Mouse (Mus musculus) ovary, postnatal 36 days (tissue): ENCODE data around the gene Hist4h4.
"Not testable (repeated sequence)": the region's sequence is repeated elsewhere in the genome, so short reads cannot be mapped to it uniquely, and the experiment has no call there.

Experiments
- DNase-seq: peaks from one replicate; pipeline ENCODE4 v3.0.0; 2022; ENCODE audit warnings: low spot score, mixed read lengths

Hist4h4 gene

GRCm38 (mm10) chr6:136815381-136815780 lies 11.2 kb upstream of the Hist4h4 start:
- DNase-seq, result no peak

- no peak for DNase-seq
These were observed 8.9 kb upstream of the Hist4h4 start for GRCm38 (mm10) chr6:136813117-136813516.

GRCm38 (mm10) chr6:136811196-136811595 lies 7.0 kb upstream of the Hist4h4 start:
- DNase-seq, result no peak

GRCm38 (mm10) chr6:136809673-136810072 lies 5.5 kb upstream of the Hist4h4 start:
- no peak for DNase-seq

GRCm38 (mm10) chr6:136809077-136809476 lies 4.9 kb upstream of the Hist4h4 start:
- no peak for DNase-seq

GRCm38 (mm10) chr6:136808631-136809046 lies 4.4 kb upstream of the Hist4h4 start:
- no peak for DNase-seq

- peak; percentile 99 for DNase-seq
These were observed 3.8 kb upstream of the Hist4h4 start, which contains the start of gene H2afj for GRCm38 (mm10) chr6:136808014-136808417. Gene H2afj, plus strand, starts transcription at chr6:136808244.

- no peak for DNase-seq
These were observed 3.3 kb upstream of the Hist4h4 start for GRCm38 (mm10) chr6:136807395-136808013.

- DNase-seq, result no peak
These were observed 2.6 kb upstream of the Hist4h4 start for GRCm38 (mm10) chr6:136806819-136807218.

GRCm38 (mm10) chr6:136805409-136805775 lies 1.2 kb upstream of the Hist4h4 start:
- DNase-seq, result no peak

- no peak for DNase-seq
These were observed 642 bp upstream of the Hist4h4 start for GRCm38 (mm10) chr6:136804705-136805408.

- no peak for DNase-seq
These were observed 999 bp downstream of the Hist4h4 start for GRCm38 (mm10) chr6:136803093-136803738.

GRCm38 (mm10) chr6:136801274-136801673 lies 2.9 kb downstream of the Hist4h4 start:
- DNase-seq, result no peak

- DNase-seq, result no peak
These were observed 3.5 kb downstream of the Hist4h4 start for GRCm38 (mm10) chr6:136800710-136801109.

- DNase-seq, result not testable (repeated sequence)
These were observed 6.1 kb downstream of the Hist4h4 start for GRCm38 (mm10) chr6:136797874-136798693.

GRCm38 (mm10) chr6:136795850-136796249 lies 8.4 kb downstream of the Hist4h4 start:
- no peak for DNase-seq

- DNase-seq, result no peak
These were observed 9.1 kb downstream of the Hist4h4 start for GRCm38 (mm10) chr6:136795110-136795509.

GRCm38 (mm10) chr6:136793831-136794525 lies 10.2 kb downstream of the Hist4h4 start:
- DNase-seq, result no peak

GRCm38 (mm10) chr6:136792884-136793758 lies 11.1 kb downstream of the Hist4h4 start:
- DNase-seq, result no peak

- DNase-seq, result no peak
These were observed 14.7 kb downstream of the Hist4h4 start for GRCm38 (mm10) chr6:136789391-136789971.
